Mouse (Mus musculus) testis, postnatal 10 days (tissue): ENCODE measurements around the gene AU021092.
A peak's percentile ranks its signal among the peaks of the same experiment; 100 is the strongest.

Experiments
- DNase-seq: peaks from one replicate; pipeline ENCODE4 v3.0.0; 2021; ENCODE audit warnings: low spot score

Gene AU021092

GRCm38 (mm10) chr16:5214126-5214525, 8.0 kb downstream of the AU021092 start:
- no peak for DNase-seq

GRCm38 (mm10) chr16:5212150-5212549, 9.9 kb downstream of the AU021092 start:
- no peak for DNase-seq

GRCm38 (mm10) chr16:5210365-5210764, 11.7 kb downstream of the AU021092 start:
- DNase-seq, result no peak

- no peak for DNase-seq
Observed at GRCm38 (mm10) chr16:5206051-5206450, 16.0 kb downstream of the AU021092 start.

- no peak for DNase-seq
Observed at GRCm38 (mm10) chr16:5205431-5205970, 16.6 kb downstream of the AU021092 start.

- peak; percentile 90 for DNase-seq
Observed at GRCm38 (mm10) chr16:5203668-5204433, 18.2 kb downstream of the AU021092 start, which contains the start of gene Nagpa. Gene Nagpa (minus strand): TSS chr16:5204012.

- DNase-seq, result no peak
Observed at GRCm38 (mm10) chr16:5203200-5203599, 18.9 kb downstream of the AU021092 start.

- peak; percentile 70 for DNase-seq
Observed at GRCm38 (mm10) chr16:5202681-5203080, 19.4 kb downstream of the AU021092 start.

GRCm38 (mm10) chr16:5195080-5195479, 27.0 kb downstream of the AU021092 start:
- DNase-seq, result peak; percentile 76

GRCm38 (mm10) chr16:5186234-5186633, 35.9 kb downstream of the AU021092 start:
- DNase-seq, result no peak

GRCm38 (mm10) chr16:5185691-5186090, 36.4 kb downstream of the AU021092 start:
- no peak for DNase-seq

- no peak for DNase-seq
Observed at GRCm38 (mm10) chr16:5184956-5185355, 37.1 kb downstream of the AU021092 start.

- no peak for DNase-seq
Observed at GRCm38 (mm10) chr16:5184101-5184500, 38.0 kb downstream of the AU021092 start.

GRCm38 (mm10) chr16:5183310-5183975, 38.7 kb downstream of the AU021092 start:
- DNase-seq, result no peak

GRCm38 (mm10) chr16:5172636-5173035, 49.5 kb downstream of the AU021092 start:
- DNase-seq, result no peak

GRCm38 (mm10) chr16:5168829-5169228, 53.3 kb downstream of the AU021092 start:
- DNase-seq, result no peak

GRCm38 (mm10) chr16:5168038-5168437, 54.1 kb downstream of the AU021092 start:
- DNase-seq, result no peak

GRCm38 (mm10) chr16:5164327-5164726, 57.8 kb downstream of the AU021092 start:
- DNase-seq, result no peak
